Comparison of ENCODE assay signal across 20 mouse cellular contexts in the genomic region with DNA sequence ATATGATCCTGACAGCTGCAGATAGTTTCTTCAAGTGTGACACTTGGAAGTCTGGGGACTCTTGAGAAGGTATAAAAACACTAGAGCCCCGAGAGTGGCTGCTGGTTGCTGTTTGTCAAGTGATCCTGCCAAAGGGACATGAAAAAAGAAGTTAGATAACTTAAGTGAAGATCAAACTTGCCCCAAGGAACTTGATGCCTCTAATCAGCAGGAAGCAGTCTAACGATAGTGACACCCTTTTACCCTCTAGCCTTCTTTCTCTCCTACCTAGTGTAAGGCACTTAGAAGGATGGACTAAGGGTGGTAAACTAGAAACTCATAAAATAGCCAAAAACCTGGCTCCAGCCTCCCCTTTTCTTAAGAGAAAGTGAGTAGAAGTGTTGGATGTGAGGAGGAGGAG. TPM values are rescaled to one million over a fixed set of nuclear protein-coding genes. Genes with fewer than 3 reads are reported as not detected.
A peak's percentile ranks its signal among the peaks of the same experiment; 100 is the strongest.
DNase-seq lines count a peak whose midpoint lies in the region; ATAC-seq lines count a peak whose summit lies in the region.
"Had no signal": no experiment of that assay in that cellular context is flagged by ENCODE, and none has a peak within 500 bp of the region (broad histone marks: within the 10 kb centered on the region; RNA-seq: fewer than 3 reads in every experiment).

No protein-coding gene starts in this region.

- H3K4me3 ChIP-seq in liver, embryonic 11.5 days (ENCODE audit: low read depth, low read length) = no peak overlapping the region
- H3K4me3 ChIP-seq in forebrain, embryonic 15.5 days = no peak overlapping the region
- H3K4me3 ChIP-seq: forebrain, embryonic 10.5 days; forebrain, embryonic 13.5 days; gastrocnemius, adult 2 months; hindbrain, embryonic 12.5 days; hindbrain, embryonic 15.5 days had no signal

- H3K27me3 ChIP-seq in liver, embryonic 11.5 days (replicated peaks; ENCODE audit: control insufficient read depth, insufficient read depth, low read length) = no peaks in the 10 kb centered on the region
- H3K27me3 ChIP-seq in forebrain, embryonic 15.5 days = no peaks in the 10 kb centered on the region
- H3K27me3 ChIP-seq: forebrain, embryonic 13.5 days; hindbrain, embryonic 12.5 days; hindbrain, embryonic 15.5 days had no signal

- H3K27ac ChIP-seq in liver, embryonic 11.5 days (ENCODE audit: low read depth, low read length) = no peak overlapping the region
- no peak overlapping the region for H3K27ac ChIP-seq in forebrain, embryonic 15.5 days (replicated peaks)
- H3K27ac ChIP-seq: forebrain, embryonic 10.5 days; forebrain, embryonic 13.5 days; gastrocnemius, adult 2 months; hindbrain, embryonic 12.5 days; hindbrain, embryonic 15.5 days had no signal

- WGBS in liver, embryonic 11.5 days = 12% methylated on average over 2 of the region's 2 CpGs
- WGBS in forebrain, embryonic 15.5 days = 64% methylated on average over 2 of the region's 2 CpGs

- H3K9ac ChIP-seq in liver, embryonic 11.5 days (ENCODE audit: low read depth, low read length) = no peak overlapping the region
- no peak overlapping the region for H3K9ac ChIP-seq in forebrain, embryonic 15.5 days (replicated peaks)
- H3K9ac ChIP-seq: forebrain, embryonic 13.5 days; forebrain, postnatal 0 days; hindbrain, embryonic 12.5 days; hindbrain, embryonic 15.5 days had no signal

- H3K9me3 ChIP-seq in liver, embryonic 11.5 days (ENCODE audit: control insufficient read depth, low read length) = no peaks in the 10 kb centered on the region
- no peaks in the 10 kb centered on the region for H3K9me3 ChIP-seq in forebrain, embryonic 15.5 days
- H3K9me3 ChIP-seq: forebrain, embryonic 10.5 days; forebrain, embryonic 13.5 days; hindbrain, embryonic 12.5 days; hindbrain, embryonic 15.5 days had no signal

- H3K4me1 ChIP-seq in liver, embryonic 11.5 days (replicated peaks; ENCODE audit: control insufficient read depth, insufficient read depth, low read length) = peaks cover 5% of the 10 kb centered on the region
- H3K4me1 ChIP-seq in forebrain, embryonic 15.5 days = no peaks in the 10 kb centered on the region
- H3K4me1 ChIP-seq: forebrain, embryonic 10.5 days; forebrain, embryonic 13.5 days; hindbrain, embryonic 12.5 days; hindbrain, embryonic 15.5 days had no signal

- peak; percentile 56; the same call in 1 of the 2 replicates for ATAC-seq in liver, embryonic 11.5 days (replicated peaks; ENCODE audit: low FRiP score)
- peak; percentile 50; the same call in 1 of the 2 replicates for ATAC-seq in common myeloid progenitor, adult 5-6 weeks (replicated peaks; ENCODE audit: low read depth, poor library complexity, severe bottlenecking)
- ATAC-seq in megakaryocyte progenitor cell, adult 5-6 weeks (replicated peaks; ENCODE audit: poor library complexity) = peak; percentile 53
- no peak for ATAC-seq in forebrain, embryonic 15.5 days (replicated peaks)
- ATAC-seq: forebrain, embryonic 13.5 days; forebrain, postnatal 0 days had no signal

- peak overlapping the region; percentile 33 for H3K4me2 ChIP-seq in liver, embryonic 11.5 days
- no peak overlapping the region for H3K4me2 ChIP-seq in forebrain, embryonic 15.5 days (replicated peaks)
- H3K4me2 ChIP-seq: forebrain, embryonic 13.5 days; heart, embryonic 11.5 days; hindbrain, embryonic 12.5 days; hindbrain, embryonic 15.5 days had no signal

- DNase-seq in liver, embryonic 11.5 days (ENCODE audit: low spot score) = no peak
- DNase-seq in liver = no peak
- no peak for DNase-seq in cerebellum, postnatal 14 days
- DNase-seq: adrenal gland, adult 2 months; adrenal gland, postnatal 14 days; cerebellum, adult 11 months; cerebellum, adult 2 months; cerebellum, postnatal 25 days; forebrain, postnatal 0 days; gastrocnemius, adult 2 months; gastrocnemius, postnatal 14 days; heart, adult 11 months had no signal

- no peaks in the 10 kb centered on the region for H3K36me3 ChIP-seq in liver, embryonic 11.5 days (ENCODE audit: control insufficient read depth, insufficient read depth, low read length)
- no peaks in the 10 kb centered on the region for H3K36me3 ChIP-seq in forebrain, embryonic 15.5 days
- H3K36me3 ChIP-seq: forebrain, embryonic 10.5 days; hindbrain, embryonic 12.5 days; hindbrain, embryonic 15.5 days had no signal

RNA-seq across cellular contexts. Expression of a gene that starts 27.4 kb away (rescaled TPM):
- 5.6 and 5.8 TPM in 2 replicates for polyA plus RNA-seq in liver, embryonic 11.5 days (2014; fragmentation: Nextera tagmentation; extraction: Ambion mirVana)
- total RNA-seq in common myeloid progenitor, adult 5-6 weeks (2017) = 10.1 and 10.9 TPM in 2 replicates
- total RNA-seq in megakaryocyte progenitor cell, adult 5-6 weeks (2015) = 6.8 and 8.2 TPM in 2 replicates
- 8.5 and 10.4 TPM in 2 replicates for total RNA-seq in megakaryocyte progenitor cell, adult 5-6 weeks (2017)
- polyA plus RNA-seq in forebrain, embryonic 15.5 days (2015; fragmentation: Nextera tagmentation; extraction: Ambion mirVana) = 4.3 and 4.4 TPM in 2 replicates

RNA-seq across cellular contexts. Expression of a gene that starts 37.8 kb away (rescaled TPM):
- polyA plus RNA-seq in liver, embryonic 11.5 days (2014; fragmentation: Nextera tagmentation; extraction: Ambion mirVana) = 2.3 and 2.8 TPM in 2 replicates
- total RNA-seq in common myeloid progenitor, adult 5-6 weeks (2017) = 2.5 and 2.7 TPM in 2 replicates
- total RNA-seq in megakaryocyte progenitor cell, adult 5-6 weeks (2015) = 0.71 and 0.86 TPM in 2 replicates
- 1.3 and 2.5 TPM in 2 replicates for total RNA-seq in megakaryocyte progenitor cell, adult 5-6 weeks (2017)
- 12.7 and 13.4 TPM in 2 replicates for polyA plus RNA-seq in forebrain, embryonic 15.5 days (2015; fragmentation: Nextera tagmentation; extraction: Ambion mirVana)
